Mouse (Mus musculus): Measurements from ENCODE around the gene Cda. TPM values are rescaled to one million over a fixed set of nuclear protein-coding genes. Genes with fewer than 3 reads are reported as not detected.

The Cda gene
- total RNA-seq, 2 experiments from 2014 or later = 0.62 TPM; not detected in 1

GRCm38 (mm10) chr4:138370996-138371516 is 3.3 kb upstream of the Cda start:
- intact Hi-C loops (cut with DNase I) = no loop called here

GRCm38 (mm10) chr4:138368498-138369260 is 887 bp upstream of the Cda start:
- DNase-seq = no peak
- intact Hi-C loops (cut with DNase I) = no loop called here

More at GRCm38 (mm10) chr4:138370996-138371516, 3.3 kb upstream of the Cda start:
- no peak for DNase-seq

- no peak for DNase-seq
- intact Hi-C loops (cut with DNase I) = no loop called here
Observed at GRCm38 (mm10) chr4:138366561-138366960, 1.2 kb downstream of the Cda start.

GRCm38 (mm10) chr4:138363511-138363910 is 4.3 kb downstream of the Cda start:
- intact Hi-C loops (cut with DNase I) = no loop called here
- DNase-seq = no peak

- intact Hi-C loops (cut with DNase I) = no loop called here
- DNase-seq = no peak
Observed at GRCm38 (mm10) chr4:138362883-138363282, 4.9 kb downstream of the Cda start.

- intact Hi-C loops (cut with DNase I) = no loop called here
- DNase-seq = no peak
Observed at GRCm38 (mm10) chr4:138361370-138361821, 6.4 kb downstream of the Cda start.

- intact Hi-C loops (cut with DNase I) = no loop called here
Observed at GRCm38 (mm10) chr4:138358176-138358575, 9.6 kb downstream of the Cda start.

GRCm38 (mm10) chr4:138356551-138356950 is 11.2 kb downstream of the Cda start:
- DNase-seq = no peak
- intact Hi-C loops (cut with DNase I) = no loop called here

More at GRCm38 (mm10) chr4:138358176-138358575, 9.6 kb downstream of the Cda start:
- DNase-seq = no peak

GRCm38 (mm10) chr4:138356141-138356540 is 11.7 kb downstream of the Cda start:
- no peak for DNase-seq
- intact Hi-C loops (cut with DNase I) = no loop called here

GRCm38 (mm10) chr4:138355496-138355895 is 12.3 kb downstream of the Cda start:
- intact Hi-C loops (cut with DNase I) = no loop called here
- no peak for DNase-seq

- intact Hi-C loops (cut with DNase I) = no loop called here
- DNase-seq = no peak
Observed at GRCm38 (mm10) chr4:138353438-138354171, 14.2 kb downstream of the Cda start.

GRCm38 (mm10) chr4:138352692-138353091 is 15.1 kb downstream of the Cda start:
- no peak for DNase-seq
- intact Hi-C loops (cut with DNase I) = no loop called here

- intact Hi-C loops (cut with DNase I) = no loop called here
- no peak for DNase-seq
Observed at GRCm38 (mm10) chr4:138351821-138352220, 16.0 kb downstream of the Cda start.

- no peak for DNase-seq
- intact Hi-C loops (cut with DNase I) = no loop called here
Observed at GRCm38 (mm10) chr4:138348716-138349115, 19.1 kb downstream of the Cda start.

- intact Hi-C loops (cut with DNase I) = no loop called here
- no peak for DNase-seq
Observed at GRCm38 (mm10) chr4:138347280-138347679, 20.5 kb downstream of the Cda start.

- intact Hi-C loops (cut with DNase I) = no loop called here
- no peak for DNase-seq
Observed at GRCm38 (mm10) chr4:138344891-138345545, 22.8 kb downstream of the Cda start.

GRCm38 (mm10) chr4:138343341-138343837 is 24.4 kb downstream of the Cda start:
- intact Hi-C loops (cut with DNase I) = no loop called here
- no peak for DNase-seq

GRCm38 (mm10) chr4:138342778-138343177 is 25.0 kb downstream of the Cda start:
- intact Hi-C loops (cut with DNase I) = no loop called here

GRCm38 (mm10) chr4:138342048-138342447 is 25.7 kb downstream of the Cda start:
- no peak for DNase-seq
- intact Hi-C loops (cut with DNase I) = no loop called here

More at GRCm38 (mm10) chr4:138342778-138343177, 25.0 kb downstream of the Cda start:
- no peak for DNase-seq

GRCm38 (mm10) chr4:138341393-138341792 is 26.4 kb downstream of the Cda start:
- no peak for DNase-seq
- intact Hi-C loops (cut with DNase I) = no loop called here

- intact Hi-C loops (cut with DNase I) = no loop called here
- peak in 1 of 2 experiments; percentile 36 for DNase-seq
Observed at GRCm38 (mm10) chr4:138339963-138340362, 27.8 kb downstream of the Cda start.

Measured in gastrocnemius, postnatal 36 days (tissue).